ENCODE assay signal across 8 mouse cellular contexts in genomic region chr13:21259171-21259631, GRCm38 (mm10). TPM values are rescaled to one million over a fixed set of nuclear protein-coding genes. Genes with fewer than 3 reads are reported as not detected.
DNase-seq lines count a peak whose midpoint lies in the region; ATAC-seq lines count a peak whose summit lies in the region.

No protein-coding gene starts in this region.

- peaks cover 9% of the 10 kb centered on the region for H3K4me1 ChIP-seq in liver, embryonic 11.5 days (replicated peaks; ENCODE audit: control insufficient read depth, insufficient read depth, low read length)
- H3K4me1 ChIP-seq in hindbrain, embryonic 12.5 days, result 0 out of 2 replicates have a peak, but pooled peaks cover under 1% of the 10 kb centered on the region
- H3K4me1 ChIP-seq in midbrain, embryonic 14.5 days (ENCODE audit: control insufficient read depth, insufficient read depth, low read length), result 0 out of 2 replicates have a peak, but pooled peaks cover 4% of the 10 kb centered on the region

- H3K9ac ChIP-seq in liver, embryonic 11.5 days (ENCODE audit: low read depth, low read length), result peak overlapping the region; percentile 56
- peak overlapping the region; percentile 55 for H3K9ac ChIP-seq in hindbrain, embryonic 12.5 days
- H3K9ac ChIP-seq in midbrain, embryonic 14.5 days (replicated peaks; ENCODE audit: low read length), result peak overlapping the region; percentile 38

- peak overlapping the region; percentile 92 for H3K4me2 ChIP-seq in liver, embryonic 11.5 days
- H3K4me2 ChIP-seq in hindbrain, embryonic 12.5 days (replicated peaks), result peak overlapping the region; percentile 58
- peak overlapping the region; percentile 54 for H3K4me2 ChIP-seq in midbrain, embryonic 14.5 days (ENCODE audit: low read length)

- H3K36me3 ChIP-seq in liver, embryonic 11.5 days (ENCODE audit: control insufficient read depth, insufficient read depth, low read length), result no peaks in the 10 kb centered on the region
- H3K36me3 ChIP-seq in hindbrain, embryonic 12.5 days, result no peaks in the 10 kb centered on the region
- no peaks in the 10 kb centered on the region for H3K36me3 ChIP-seq in midbrain, embryonic 14.5 days (ENCODE audit: control insufficient read depth, insufficient read depth, low read length)

- H3K27me3 ChIP-seq in liver, embryonic 11.5 days (replicated peaks; ENCODE audit: control insufficient read depth, insufficient read depth, low read length), result peaks cover 4% of the 10 kb centered on the region; the same call in 1 of the 2 replicates
- peaks cover 26% of the 10 kb centered on the region for H3K27me3 ChIP-seq in hindbrain, embryonic 12.5 days
- H3K27me3 ChIP-seq in midbrain, embryonic 14.5 days (ENCODE audit: control insufficient read depth, insufficient read depth, low read length), result 0 out of 2 replicates have a peak, but pooled peaks cover 7% of the 10 kb centered on the region

- ATAC-seq in liver, embryonic 11.5 days (replicated peaks; ENCODE audit: low FRiP score), result no peak
- ATAC-seq in hindbrain, embryonic 12.5 days (ENCODE audit: low FRiP score), result no peak
- peak; percentile 25; the same call in 1 of the 2 replicates for ATAC-seq in midbrain, embryonic 14.5 days (ENCODE audit: low FRiP score, low TSS enrichment)
- no peak for ATAC-seq in granulocyte monocyte progenitor cell, adult 5-6 weeks (replicated peaks; ENCODE audit: poor library complexity, severe bottlenecking)

- H3K9me3 ChIP-seq in liver, embryonic 11.5 days (ENCODE audit: control insufficient read depth, low read length), result no peaks in the 10 kb centered on the region
- H3K9me3 ChIP-seq in hindbrain, embryonic 12.5 days (replicated peaks), result no peaks in the 10 kb centered on the region
- H3K9me3 ChIP-seq in midbrain, embryonic 14.5 days (ENCODE audit: control insufficient read depth, low read length), result no peaks in the 10 kb centered on the region

- WGBS in liver, embryonic 11.5 days, result 1% methylated on average over 15 of the region's 15 CpGs
- 0% methylated on average over 15 of the region's 15 CpGs for WGBS in hindbrain, embryonic 12.5 days
- under 1% methylated on average over 15 of the region's 15 CpGs for WGBS in midbrain, embryonic 14.5 days

- DNase-seq in liver, embryonic 11.5 days (ENCODE audit: low spot score), result no peak
- no peak for DNase-seq in liver
- DNase-seq in cerebellum, postnatal 25 days, result peak; percentile 30 to 36
- DNase-seq in midbrain, embryonic 14.5 days, result peak; percentile 70
- DNase-seq in layer of hippocampus, adult 11-12 months (ENCODE audit: low spot score), result no peak
- DNase-seq in lung, postnatal 36 days, result no peak

- no peak overlapping the region for H3K27ac ChIP-seq in liver, embryonic 11.5 days (ENCODE audit: low read depth, low read length)
- no peak overlapping the region for H3K27ac ChIP-seq in hindbrain, embryonic 12.5 days
- H3K27ac ChIP-seq in midbrain, embryonic 14.5 days (replicated peaks; ENCODE audit: low read depth, low read length), result no peak overlapping the region

- H3K4me3 ChIP-seq in liver, embryonic 11.5 days (ENCODE audit: low read depth, low read length), result peak overlapping the region; percentile 60
- H3K4me3 ChIP-seq in hindbrain, embryonic 12.5 days, result peak overlapping the region; percentile 47
- peak overlapping the region; percentile 41 for H3K4me3 ChIP-seq in midbrain, embryonic 14.5 days (replicated peaks; ENCODE audit: low read depth, low read length)

RNA-seq across cellular contexts. Expression of gene Gpx5, which starts 33.3 kb away (rescaled TPM):
- polyA plus RNA-seq in liver, embryonic 11.5 days (2014; fragmentation: Nextera tagmentation; extraction: Ambion mirVana), result not detected in 2 replicates
- not detected in 2 replicates for polyA plus RNA-seq in hindbrain, embryonic 12.5 days (2016; fragmentation: Nextera tagmentation; extraction: Ambion mirVana)
- polyA plus RNA-seq in midbrain, embryonic 14.5 days (2014; fragmentation: Nextera tagmentation; extraction: Ambion mirVana), result not detected in 2 replicates
- total RNA-seq in granulocyte monocyte progenitor cell, adult 5-6 weeks (2014; fragmentation: Nextera tagmentation), result not detected in 2 replicates
- total RNA-seq in granulocyte monocyte progenitor cell, adult 5-6 weeks (2017), result not detected in 2 replicates

RNA-seq across cellular contexts. Expression of gene Gpx6, which starts 52.7 kb away (rescaled TPM):
- polyA plus RNA-seq in liver, embryonic 11.5 days (2014; fragmentation: Nextera tagmentation; extraction: Ambion mirVana), result not detected in 2 replicates
- polyA plus RNA-seq in hindbrain, embryonic 12.5 days (2016; fragmentation: Nextera tagmentation; extraction: Ambion mirVana), result 0.85 TPM in 1 of 2 replicates, not detected in the other
- not detected in 2 replicates for polyA plus RNA-seq in midbrain, embryonic 14.5 days (2014; fragmentation: Nextera tagmentation; extraction: Ambion mirVana)
- not detected in 2 replicates for total RNA-seq in granulocyte monocyte progenitor cell, adult 5-6 weeks (2014; fragmentation: Nextera tagmentation)
- not detected in 2 replicates for total RNA-seq in granulocyte monocyte progenitor cell, adult 5-6 weeks (2017)

Comparison
In these comparisons a context has a peak if more than half of its experiments do, and no peak if none do; other contexts are left out.
1. DNase-seq: peak in cerebellum, postnatal 25 days (2 of 2) and midbrain, embryonic 14.5 days (single experiment); none in liver, embryonic 11.5 days (single experiment), liver (single experiment), layer of hippocampus, adult 11-12 months (single experiment) and lung, postnatal 36 days (single experiment).
2. Peak in every context shown above with its lines, with median percentiles within 50 percentile points of each other: H3K4me2 ChIP-seq, H3K4me3 ChIP-seq and H3K9ac ChIP-seq.